Mouse (Mus musculus) heart, adult 2 months (tissue): ENCODE measurements at regions not wholly inside any gene's neighbourhood (a gene's known extent, or its start where the extent isn't known, plus 50 kb on each side); places are given as distances from the start of the nearest gene placed in this dataset.

ENCODE experiments used
- CTCF ChIP-seq: fragments of 200-600 bp; IDR thresholded peaks from 2 replicates; pipeline ENCODE4 v1.8.1; 2022; ENCODE audit warnings: antibody characterized with exemption, mild to moderate bottlenecking, moderate library complexity
- EP300 ChIP-seq: fragments of 200-500 bp; IDR thresholded peaks from 2 replicates; pipeline ENCODE4 v1.6.1; 2011; ENCODE audit warnings: low read depth, low read length, control low read depth; ENCODE audit not compliant: insufficient read depth
- POLR2A ChIP-seq: fragments of 200-500 bp; IDR thresholded peaks from 2 replicates; pipeline ENCODE4 v1.6.1; 2011; ENCODE audit warnings: mild to moderate bottlenecking, low read depth, low read length, control low read depth; ENCODE audit not compliant: insufficient read depth

DNA sequence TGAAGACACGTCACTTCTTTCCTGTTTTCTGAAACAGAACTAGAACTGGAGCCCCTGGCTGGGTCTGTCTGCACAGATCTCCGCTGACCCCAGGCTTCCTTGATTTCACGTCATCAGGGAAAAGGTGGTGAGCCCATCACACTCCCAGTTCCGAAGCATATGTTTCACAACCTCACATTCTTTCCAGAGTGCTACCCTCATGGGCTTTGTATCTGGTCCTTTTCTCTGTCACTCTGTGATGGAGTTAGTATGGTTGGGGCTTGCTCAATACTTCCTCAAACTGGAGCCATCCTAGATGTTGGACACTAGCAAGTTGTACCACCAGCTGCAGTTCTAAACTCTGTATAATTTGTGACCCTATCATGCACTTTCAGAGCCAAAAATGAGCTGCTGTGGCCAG, 125.8 kb upstream of the Cox10 start:
- TF ChIP-seq POLR2A (no peak), CTCF (no peak), EP300 (no peak)
